Mouse (Mus musculus) left cerebral cortex, postnatal 25 days (tissue): Measurements from ENCODE around the gene 9230112D13Rik. TPM values are rescaled to one million over a fixed set of nuclear protein-coding genes. Genes with fewer than 3 reads are reported as not detected.

Source experiments
- DNase-seq, 2 experiments: peaks; one replicate each; pipeline ENCODE4 v3.0.0; 2022; ENCODE audit warnings: low spot score in 2 of 2, mixed read lengths in 1 of 2
- intact Hi-C: fragments of 180-260 bp; cut with DNase I; formaldehyde crosslinking; loops from one replicate; pipeline ENCODE4 v1.15.1; 2025
- total RNA-seq, 2 experiments: library from RNA; stranded (reverse); gene quantifications; 2 replicates each; pipeline ENCODE4 v1.2.3; 2021

The 9230112D13Rik gene
- total RNA-seq, 2 experiments from 2014 or later: not detected

GRCm38 (mm10) chr14:34544545-34544944, 21.9 kb upstream of the 9230112D13Rik start:
- DNase-seq: no peak
- intact Hi-C loops: no loop called here

GRCm38 (mm10) chr14:34544001-34544400, 21.4 kb upstream of the 9230112D13Rik start:
- DNase-seq: no peak
- intact Hi-C loops: no loop called here

GRCm38 (mm10) chr14:34543596-34543995, 21.0 kb upstream of the 9230112D13Rik start:
- intact Hi-C loops: no loop called here
- no peak for DNase-seq

GRCm38 (mm10) chr14:34541896-34542295, 19.3 kb upstream of the 9230112D13Rik start:
- DNase-seq: no peak
- intact Hi-C loops: no loop called here

- intact Hi-C loops: no loop called here
- peak in 1 of 2 experiments; percentile 9 for DNase-seq
These were observed 18.1 kb upstream of the 9230112D13Rik start for GRCm38 (mm10) chr14:34540685-34541162.

- intact Hi-C loops: no loop called here
- no peak for DNase-seq
These were observed 13.3 kb upstream of the 9230112D13Rik start for GRCm38 (mm10) chr14:34535883-34536282.

DNA sequence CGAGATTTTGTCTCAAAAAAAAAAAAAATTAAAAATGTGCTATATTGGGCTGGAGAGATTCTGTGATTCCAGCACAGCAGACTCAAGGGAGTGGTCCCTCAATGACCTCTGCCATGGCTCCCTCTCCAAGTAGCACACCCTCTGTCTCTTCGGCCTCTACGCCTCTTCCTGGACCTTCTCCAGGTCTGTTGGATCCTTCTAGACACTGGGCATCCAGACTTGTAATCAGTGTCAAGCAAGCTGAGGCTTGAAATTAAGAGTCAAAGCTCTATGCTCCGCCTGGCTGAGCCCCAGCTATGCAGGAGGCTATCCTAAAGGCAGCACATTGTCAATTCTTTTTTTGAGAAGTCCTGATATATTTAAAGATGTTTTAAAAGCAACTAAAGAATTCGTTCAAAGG, 10.9 kb upstream of the 9230112D13Rik start:
- intact Hi-C loops: no loop called here
- no peak for DNase-seq

- intact Hi-C loops: no loop called here
- no peak for DNase-seq
These were observed 9.9 kb upstream of the 9230112D13Rik start for GRCm38 (mm10) chr14:34532536-34532935.

DNA sequence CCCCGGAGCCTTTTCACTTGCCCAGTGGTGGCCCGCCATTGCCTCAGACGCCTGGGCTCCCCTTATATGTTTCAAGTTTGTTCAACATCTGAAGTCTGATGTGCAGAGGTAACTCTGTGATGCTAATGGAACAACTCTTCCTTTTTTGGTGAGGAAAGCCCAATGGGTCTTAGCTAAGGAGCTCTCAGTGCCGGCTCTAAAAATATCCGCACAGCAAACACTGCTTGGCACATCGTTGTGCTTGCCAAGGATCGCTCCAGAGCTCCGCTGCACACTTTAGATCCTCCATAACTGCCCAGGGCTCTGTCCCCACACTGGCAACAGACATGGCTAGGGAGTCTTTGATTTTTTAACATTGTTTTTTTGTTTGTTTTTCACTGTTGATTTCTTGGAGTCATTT, 6.2 kb upstream of the 9230112D13Rik start:
- peak; percentile 10 to 19 for DNase-seq
- intact Hi-C loops: no loop called here

DNA sequence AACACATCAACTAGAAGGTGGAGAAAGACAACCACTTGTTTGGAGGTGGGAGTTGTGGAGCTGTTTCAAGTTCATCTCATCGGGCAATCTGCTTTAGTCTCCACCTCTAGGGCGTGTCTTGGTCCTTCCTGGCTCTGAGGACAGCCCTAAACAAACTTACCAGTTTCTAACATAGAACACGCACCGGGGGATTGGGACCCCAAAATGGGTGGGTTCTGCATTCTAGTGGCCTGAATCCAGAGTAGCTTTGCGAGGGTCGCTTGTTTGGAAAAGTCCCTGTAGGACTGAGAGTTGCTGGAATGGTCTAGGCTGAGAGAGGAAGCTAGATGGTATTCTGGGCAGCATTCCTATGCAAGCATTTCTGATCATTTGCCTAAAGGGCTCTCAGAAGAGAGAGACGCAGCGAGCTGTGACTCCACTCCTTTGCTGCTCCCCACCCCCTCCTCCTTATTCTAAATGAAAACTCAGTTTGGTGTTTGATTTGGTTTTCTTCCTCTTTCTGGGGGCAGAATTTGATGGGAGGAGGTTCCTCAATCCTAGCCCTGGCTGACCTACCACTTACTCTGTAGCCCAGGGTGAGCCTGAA, 4.5 kb downstream of the 9230112D13Rik start:
- intact Hi-C loops: no loop called here
- DNase-seq: no peak

GRCm38 (mm10) chr14:34516960-34517577, 5.5 kb downstream of the 9230112D13Rik start:
- intact Hi-C loops: no loop called here
- DNase-seq: no peak

DNA sequence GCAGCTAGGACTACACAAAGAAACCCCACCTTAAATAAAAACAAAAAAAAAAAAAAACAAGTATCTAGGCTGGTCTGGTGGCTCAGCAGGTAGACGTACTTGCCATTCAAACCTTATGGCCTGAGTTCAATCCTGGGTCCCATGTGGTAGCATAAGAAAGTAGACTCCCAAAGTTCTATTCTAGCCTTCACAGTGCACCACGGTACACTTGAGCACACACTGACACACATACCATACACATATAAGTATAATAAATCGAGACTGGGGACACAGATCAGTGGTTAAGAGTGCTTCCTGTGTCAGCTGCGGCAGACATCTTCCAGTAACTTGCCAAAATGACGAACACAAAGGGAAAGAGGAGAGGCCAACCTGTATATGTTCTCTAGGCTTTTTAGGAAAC, 6.7 kb downstream of the 9230112D13Rik start:
- no peak for DNase-seq
- intact Hi-C loops: no loop called here

DNA sequence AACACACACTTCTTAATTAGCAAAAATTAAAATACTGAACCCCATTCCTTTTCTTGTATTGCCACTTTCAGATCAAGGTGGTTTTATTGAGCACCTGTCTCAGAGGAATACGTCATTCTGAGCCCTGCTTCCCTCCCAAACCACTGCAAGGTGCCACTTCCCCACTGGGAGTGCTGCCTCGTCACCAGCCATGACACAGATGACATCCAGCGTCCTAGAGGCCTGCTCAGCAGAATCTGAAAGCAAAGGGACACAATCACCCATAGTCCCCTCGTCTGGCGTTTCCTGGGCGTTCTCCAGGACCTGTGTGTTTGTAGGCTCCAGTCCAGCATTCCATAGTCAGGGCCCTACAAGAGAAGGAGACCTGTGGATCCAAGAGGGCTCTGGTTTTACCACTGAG, 8.5 kb downstream of the 9230112D13Rik start:
- no peak for DNase-seq
- intact Hi-C loops: no loop called here

GRCm38 (mm10) chr14:34512602-34513001, 10.0 kb downstream of the 9230112D13Rik start:
- intact Hi-C loops: no loop called here
- no peak for DNase-seq

GRCm38 (mm10) chr14:34511901-34512300, 10.7 kb downstream of the 9230112D13Rik start:
- DNase-seq: no peak
- intact Hi-C loops: no loop called here

- DNase-seq: no peak
- intact Hi-C loops: no loop called here
These were observed 13.7 kb downstream of the 9230112D13Rik start for GRCm38 (mm10) chr14:34508842-34509439.

DNA sequence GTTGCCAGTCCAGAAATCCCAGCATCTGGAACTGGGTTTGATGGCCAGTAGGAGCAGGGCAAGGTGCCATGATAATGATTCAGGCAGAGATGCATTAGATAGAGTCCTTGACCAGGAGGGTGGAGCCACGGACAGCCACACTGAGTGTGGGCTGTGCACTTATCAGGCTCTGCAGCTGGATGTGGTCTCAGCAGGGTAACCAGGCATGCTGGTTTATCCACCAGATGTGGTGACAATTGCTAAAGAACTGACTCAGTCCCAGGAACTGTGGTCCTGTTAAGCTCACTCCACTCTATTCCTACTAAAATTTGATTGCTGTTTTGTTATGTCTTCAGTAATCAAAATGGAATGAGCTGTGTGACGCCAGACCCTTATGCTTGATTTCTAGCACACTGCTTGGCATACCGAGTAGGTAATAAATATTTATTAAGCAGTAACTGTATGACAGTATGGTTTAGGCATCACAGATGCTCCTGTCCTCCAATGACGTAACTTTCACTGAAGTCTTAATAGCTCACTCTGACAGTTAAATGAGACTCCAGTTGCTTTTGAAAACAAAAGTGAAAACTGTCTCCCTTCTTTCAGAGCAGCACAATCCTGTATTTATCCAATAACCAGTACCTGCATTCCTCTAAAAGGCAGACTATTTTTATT, 14.3 kb downstream of the 9230112D13Rik start:
- no peak for DNase-seq
- intact Hi-C loops: no loop called here

DNA sequence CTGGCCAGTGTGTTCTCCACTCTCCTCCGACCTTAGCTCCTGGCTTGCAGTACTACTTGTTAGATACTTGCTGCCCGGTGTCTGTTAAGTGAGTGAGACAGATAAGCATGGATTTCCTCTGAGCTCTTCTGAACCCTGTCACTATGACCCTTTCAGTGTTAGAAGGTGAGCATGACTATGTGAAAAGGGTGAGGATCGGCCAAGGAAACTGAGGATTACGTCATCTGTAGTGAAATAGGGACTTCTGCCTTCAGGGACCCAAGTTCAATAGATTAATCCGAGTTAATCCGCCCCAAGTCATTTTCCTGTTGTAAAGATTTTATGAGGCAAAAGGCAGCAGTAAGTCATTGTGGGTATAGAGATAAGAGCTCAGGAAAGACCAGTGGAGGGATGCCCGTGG, 17.3 kb downstream of the 9230112D13Rik start:
- intact Hi-C loops: no loop called here
- DNase-seq: no peak

DNA sequence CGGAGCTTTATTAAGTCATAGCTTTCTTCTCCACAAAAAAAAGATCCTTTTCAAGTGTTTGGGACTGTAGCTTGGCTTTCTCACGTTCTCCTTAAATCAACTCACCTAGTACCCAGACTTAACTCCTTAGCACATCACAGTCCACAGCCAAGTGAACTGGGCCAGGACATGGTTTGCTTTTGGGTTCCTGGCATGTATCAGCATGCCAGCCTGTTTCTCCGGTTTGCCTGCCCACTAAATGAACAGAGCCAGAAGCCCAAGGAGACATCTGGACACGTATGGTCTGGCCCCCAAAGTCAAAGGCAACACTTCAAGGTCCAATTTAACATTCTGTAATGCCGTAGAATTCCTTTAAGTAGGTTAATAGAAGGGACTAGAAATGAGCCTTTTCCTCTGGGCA, 18.2 kb downstream of the 9230112D13Rik start:
- intact Hi-C loops: no loop called here
- DNase-seq: no peak

DNA sequence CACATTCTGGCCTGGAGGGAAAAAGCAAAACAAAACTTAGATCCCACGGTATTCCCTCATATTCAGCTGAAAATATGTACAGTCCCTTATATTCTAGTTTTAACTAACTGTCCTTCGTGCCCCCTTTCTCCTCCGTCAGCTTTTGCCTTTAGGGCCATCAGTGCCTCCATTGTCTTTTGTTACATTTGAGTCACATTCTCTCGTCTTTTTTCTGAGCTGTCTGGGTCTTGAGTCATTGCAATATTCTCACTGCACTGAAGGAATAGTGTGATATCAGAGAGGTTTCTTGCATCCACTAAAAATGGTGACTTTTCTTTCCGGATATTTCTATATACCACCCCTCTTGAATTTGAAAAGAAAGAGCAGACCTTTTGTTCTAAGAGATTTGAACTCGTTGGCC, 18.8 kb downstream of the 9230112D13Rik start:
- intact Hi-C loops: loop anchor here (2.0 kb wide), 1 partner anchor 193 kb away; the partner anchor contains the start of genes Glud1 and Shld2
- DNase-seq: no peak

DNA sequence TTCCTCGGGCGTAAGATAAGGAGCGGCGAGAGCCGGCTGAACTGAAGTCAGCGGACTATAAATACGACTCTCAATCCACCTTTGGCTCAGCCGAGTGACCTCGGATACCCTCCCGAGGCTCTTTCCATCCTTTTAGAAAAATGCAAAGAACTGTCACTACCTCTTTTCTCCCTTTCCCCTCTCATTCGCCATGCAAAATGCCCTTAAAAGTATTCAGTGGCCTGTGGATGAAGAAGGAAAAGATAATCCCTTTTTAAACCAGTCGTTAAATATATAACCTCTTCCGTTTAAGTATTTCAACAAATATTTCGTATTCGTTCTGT, 19.3 kb downstream of the 9230112D13Rik start, which contains the start of gene Bmpr1a:
Gene Bmpr1a (minus strand): TSS at position 17 of the 323 bp plus-strand sequence.
- intact Hi-C loops: loop anchor here (2.0 kb wide), 1 partner anchor 192 kb away; the partner anchor contains the start of genes Glud1 and Shld2
- DNase-seq: no peak
